Mouse (Mus musculus) MEL (cell line): ENCODE results near the gene Myocos. TPM values are rescaled to one million over a fixed set of nuclear protein-coding genes. Genes with fewer than 3 reads are reported as not detected.
"Not testable (repeated sequence)": the region's sequence is repeated elsewhere in the genome, so short reads cannot be mapped to it uniquely, and the experiment has no call there.

Source experiments
- DNase-seq: peaks from one replicate; pipeline ENCODE4 v3.0.0; 2011; ENCODE audit warnings: low read depth, low spot score
- H3K27ac ChIP-seq: 2 replicates; pipeline ENCODE4 v1.5.1; 2012; ENCODE audit warnings: low read depth, mild to moderate bottlenecking, control low read depth, low read length, moderate library complexity; ENCODE audit not compliant: control insufficient read depth
- H3K27me3 ChIP-seq, 2 experiments: fragments of 150-350 bp in 1 of 2; sonication (generic) in 1 of 2; 2 replicates each; pipeline ENCODE4 v1.6.1; 2012; ENCODE audit warnings: low read length in 2 of 2, mild to moderate bottlenecking in 2 of 2, improper control_type of control experiment in 1 of 2, moderate library complexity in 1 of 2; ENCODE audit not compliant: insufficient read depth in 2 of 2, control insufficient read depth in 1 of 2
- H3K36me3 ChIP-seq, 2 experiments: 2 replicates each; pipeline ENCODE4 v1.6.1; 2012 to 2014; ENCODE audit warnings: low read length in 2 of 2, improper control_type of control experiment in 1 of 2, inconsistent platforms in 1 of 2, mild to moderate bottlenecking in 1 of 2; ENCODE audit not compliant: insufficient read depth in 2 of 2, control insufficient read depth in 1 of 2
- H3K4me1 ChIP-seq, 2 experiments: fragments of 150-350 bp in 1 of 2; sonication (generic) in 1 of 2; 2 replicates each; pipeline ENCODE4 v1.6.1; 2012; ENCODE audit warnings: low read length in 2 of 2, improper control_type of control experiment in 1 of 2, mild to moderate bottlenecking in 1 of 2; ENCODE audit not compliant: insufficient read depth in 2 of 2, control insufficient read depth in 1 of 2
- H3K4me3 ChIP-seq, 2 experiments: fragments of 150-350 bp in 1 of 2; sonication (generic) in 1 of 2; 2 replicates each; pipeline ENCODE4 v1.5.1; 2012; ENCODE audit warnings: low read depth in 2 of 2, low read length in 2 of 2, mild to moderate bottlenecking in 2 of 2, moderate library complexity in 2 of 2, control low read depth in 1 of 2, improper control_type of control experiment in 1 of 2; ENCODE audit not compliant: control insufficient read depth in 1 of 2, insufficient read depth in 1 of 2
- H3K79me2 ChIP-seq: 2 replicates; pipeline ENCODE4 v1.6.1; 2012; ENCODE audit warnings: mild to moderate bottlenecking, low read length, moderate library complexity; ENCODE audit not compliant: control insufficient read depth, poor library complexity, insufficient read depth
- H3K9ac ChIP-seq: 2 replicates; pipeline ENCODE4 v1.6.1; 2012; ENCODE audit warnings: low read depth, mild to moderate bottlenecking, control low read depth, low read length, moderate library complexity; ENCODE audit not compliant: control insufficient read depth, poor library complexity, severe bottlenecking
- H3K9me3 ChIP-seq: fragments of 150-350 bp; sonication (generic); replicated peaks from 2 replicates; pipeline ENCODE4 v1.6.1; 2012; ENCODE audit warnings: mild to moderate bottlenecking, low read length, improper control_type of control experiment, moderate library complexity; ENCODE audit not compliant: insufficient read depth
- CHD1 ChIP-seq: IDR thresholded peaks from 2 replicates; pipeline ENCODE4 v1.6.1; 2012; ENCODE audit warnings: low read depth, mild to moderate bottlenecking, inconsistent platforms, low read length, improper control_type of control experiment
- CHD2 ChIP-seq: IDR thresholded peaks from 2 replicates; pipeline ENCODE4 v1.6.1; 2011; ENCODE audit warnings: low read length, improper control_type of control experiment
- MAFK ChIP-seq: IDR thresholded peaks from 2 replicates; pipeline ENCODE4 v1.6.1; 2011; ENCODE audit warnings: low read depth, mild to moderate bottlenecking, low read length, improper control_type of control experiment, borderline replicate concordance
- MAX ChIP-seq: IDR thresholded peaks from 2 replicates; pipeline ENCODE4 v1.6.1; 2011; ENCODE audit warnings: low read length, improper control_type of control experiment
- MYC ChIP-seq: IDR thresholded peaks from 2 replicates; pipeline ENCODE4 v1.6.1; 2011; ENCODE audit warnings: low read depth, mild to moderate bottlenecking, low read length, improper control_type of control experiment, moderate library complexity
- NELFE ChIP-seq: IDR thresholded peaks from 2 replicates; pipeline ENCODE4 v1.6.1; 2011; ENCODE audit warnings: low read depth, low read length, improper control_type of control experiment
- POLR2A ChIP-seq, 2 experiments: IDR thresholded peaks; 2 replicates each; pipeline ENCODE4 v1.6.1; 2011 to 2012; ENCODE audit warnings: low read length in 2 of 2, mild to moderate bottlenecking in 2 of 2, control low read depth in 1 of 2, improper control_type of control experiment in 1 of 2, low read depth in 1 of 2, moderate library complexity in 1 of 2; ENCODE audit not compliant: control insufficient read depth in 1 of 2, insufficient read depth in 1 of 2, poor library complexity in 1 of 2
- RAD21 ChIP-seq: IDR thresholded peaks from 2 replicates; pipeline ENCODE4 v1.6.1; 2011; ENCODE audit warnings: mild to moderate bottlenecking, low read depth, low read length, improper control_type of control experiment
- RCOR1 ChIP-seq: IDR thresholded peaks from 2 replicates; pipeline ENCODE4 v1.6.1; 2012; ENCODE audit warnings: low read depth, mild to moderate bottlenecking, inconsistent platforms, low read length, improper control_type of control experiment
- UBTF ChIP-seq: IDR thresholded peaks from 2 replicates; pipeline ENCODE4 v1.6.1; 2012; ENCODE audit warnings: low read depth, mild to moderate bottlenecking, inconsistent platforms, low read length, improper control_type of control experiment, moderate library complexity, borderline replicate concordance; ENCODE audit not compliant: insufficient read depth
- USF1 ChIP-seq: IDR thresholded peaks from 2 replicates; pipeline ENCODE4 v1.6.1; 2014; ENCODE audit warnings: low read depth, mild to moderate bottlenecking, inconsistent platforms, low read length, improper control_type of control experiment, moderate library complexity
- ZNF384 ChIP-seq: IDR thresholded peaks from 2 replicates; pipeline ENCODE4 v1.6.1; 2012; ENCODE audit warnings: low read depth, mild to moderate bottlenecking, inconsistent platforms, low read length, improper control_type of control experiment
- polyA plus RNA-seq, 2 experiments: library from polyadenylated mRNA; stranded (reverse) in 1 of 2; unstranded in 1 of 2; fragments of >175 nt in 1 of 2; fragments of >200 nt in 1 of 2; gene quantifications; 2 replicates each; pipeline versions ENCODE4 v1.2.1 to v1.2.4; 2012; ENCODE audit warnings: low replicate concordance in 2 of 2, low read depth in 1 of 2; ENCODE audit not compliant: insufficient read length in 2 of 2, insufficient read depth in 1 of 2, missing spikeins in 1 of 2
- total RNA-seq: library from RNA; depleted of rRNA; stranded (reverse); fragments of 300-350 nt; gene quantifications from 2 replicates; pipeline ENCODE4 v1.2.3, GENCODE M21; 2012

Gene Myocos
- total and polyA plus RNA-seq, 3 experiments = not detected

DNA sequence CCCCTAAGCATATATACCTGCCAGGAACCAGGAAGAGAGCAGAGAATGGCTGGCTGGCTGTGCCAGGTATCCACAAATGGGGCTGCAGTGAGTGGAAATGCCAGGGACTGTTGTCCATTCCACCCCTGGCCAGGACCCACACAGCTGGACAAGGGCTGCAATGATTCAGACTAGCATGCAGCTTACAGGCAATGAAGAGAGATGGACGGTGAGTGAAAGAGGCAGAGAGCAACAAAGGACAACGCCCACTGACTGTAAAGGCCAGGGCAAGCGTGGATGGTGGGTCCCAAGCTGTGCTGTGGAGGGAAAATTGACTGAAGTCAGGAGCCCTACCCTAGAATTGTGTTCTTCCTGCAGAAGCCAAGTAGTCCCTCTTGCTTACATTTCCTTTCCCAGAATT lies 21.5 kb downstream of the Myocos start:
- Histone ChIP-seq H3K4me3 (no peak overlapping the region), H3K4me1 (no peaks in the 10 kb centered on the region), H3K9ac (no peak overlapping the region), H3K36me3 (no peaks in the 10 kb centered on the region), H3K27me3 (peaks cover 0 to 5% of the 10 kb centered on the region in 2 experiments; a peak in 3 of 4 replicates), H3K27ac (no peak overlapping the region), H3K9me3 (no peaks in the 10 kb centered on the region), H3K79me2 (no peaks in the 10 kb centered on the region)
- TF ChIP-seq UBTF = no peak
- TF ChIP-seq NELFE = no peak
- no peak for TF ChIP-seq MAX
- no peak for TF ChIP-seq CHD2
- TF ChIP-seq RAD21 = no peak
- TF ChIP-seq POLR2A (IDR thresholded peaks at IDR 0.05; ENCODE audit: control insufficient read depth in 1 of 2, insufficient read depth in 1 of 2, low read depth in 1 of 2, low read length in 2 of 2, poor library complexity in 1 of 2) = no peak
- no peak for TF ChIP-seq MAFK
- no peak for TF ChIP-seq CHD1
- TF ChIP-seq RCOR1 = no peak
- TF ChIP-seq USF1 = no peak
- no peak for TF ChIP-seq ZNF384
- TF ChIP-seq MYC = no peak
- DNase-seq = no peak

DNA sequence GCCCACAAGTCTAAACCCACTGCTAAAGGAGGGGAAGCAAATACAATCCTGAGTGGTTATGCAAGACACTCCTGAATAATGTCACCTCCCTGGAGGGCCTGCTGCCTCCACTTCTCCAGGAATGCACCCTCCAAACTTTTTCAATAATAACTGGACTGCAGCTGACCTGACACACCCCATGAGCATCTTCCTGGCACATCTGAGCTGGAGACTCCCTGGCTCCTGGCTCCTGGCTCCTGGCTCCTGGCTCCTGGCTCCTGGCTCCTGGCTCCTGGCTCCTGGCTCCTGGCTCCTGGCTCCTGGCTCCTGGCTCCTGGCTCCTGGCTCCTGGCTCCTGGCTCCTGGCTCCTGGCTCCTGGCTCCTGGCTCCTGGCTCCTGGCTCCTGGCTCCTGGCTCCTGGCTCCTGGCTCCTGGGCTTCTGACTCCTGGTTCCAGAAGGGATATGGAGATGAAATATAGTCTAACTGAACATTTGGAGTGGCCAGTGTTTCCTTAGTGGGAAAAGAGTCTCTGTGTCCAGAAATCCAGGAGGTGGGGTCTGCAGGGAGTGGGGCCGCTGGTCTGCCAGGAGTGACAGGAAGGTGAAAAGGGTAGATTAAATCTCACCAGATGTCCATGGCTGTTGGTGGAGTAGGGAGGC lies 22.6 kb downstream of the Myocos start:
- H3K4me3 ChIP-seq, H3K9me3 ChIP-seq, DNase-seq: not testable (repeated sequence)

DNA sequence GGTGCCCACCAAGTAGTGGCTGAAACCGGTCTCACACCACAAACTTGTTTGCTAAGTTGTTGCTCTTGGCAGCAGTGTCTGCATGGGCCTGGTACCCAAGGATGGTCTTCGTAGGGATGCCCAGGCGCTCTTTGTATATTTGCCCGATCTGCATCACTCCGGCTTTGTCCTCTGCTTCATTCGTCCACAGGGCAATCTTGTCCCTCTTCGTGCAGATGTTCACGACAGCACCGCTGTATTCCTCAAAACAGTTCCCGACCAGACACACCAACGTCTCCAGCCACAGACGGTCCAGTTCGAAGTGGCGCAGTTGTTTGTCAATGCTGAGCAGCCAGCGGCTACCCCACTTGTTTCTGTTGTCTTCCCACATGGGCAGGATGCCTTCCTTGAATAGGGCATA lies 29.7 kb downstream of the Myocos start:
- not testable (repeated sequence) for H3K9me3 ChIP-seq, H3K27me3 ChIP-seq, H3K9ac ChIP-seq

More for the DNA sequence above, 22.6 kb downstream of the Myocos start:
- H3K79me2 ChIP-seq, H3K36me3 ChIP-seq, H3K4me1 ChIP-seq, H3K27me3 ChIP-seq, H3K27ac ChIP-seq, H3K9ac ChIP-seq: not testable (repeated sequence)

DNA sequence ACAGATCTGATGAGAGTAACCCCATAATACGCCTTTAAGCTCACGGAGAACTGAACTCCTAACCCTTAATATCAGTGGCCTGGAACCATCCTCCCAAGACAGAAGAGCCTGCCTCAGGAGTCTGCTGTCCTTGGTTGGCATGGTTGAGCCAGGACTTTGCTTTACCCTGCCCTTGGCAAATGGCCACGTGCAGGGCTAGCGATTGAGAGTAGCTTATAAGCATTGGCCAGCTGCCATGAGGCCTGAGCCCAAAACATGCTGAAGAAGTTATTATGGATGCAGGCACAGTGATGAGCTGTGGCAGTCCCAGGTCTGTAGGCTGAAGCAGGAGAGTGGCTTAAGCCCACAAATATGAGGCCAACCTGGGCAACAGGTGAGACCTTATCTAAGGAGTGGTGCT lies 30.2 kb downstream of the Myocos start:
- peaks cover 0 to 14% of the 10 kb centered on the region in 2 experiments; a peak in 2 of 4 replicates for H3K4me1 ChIP-seq
- not testable (repeated sequence) for H3K9ac ChIP-seq, H3K9me3 ChIP-seq, H3K79me2 ChIP-seq, H3K27me3 ChIP-seq, DNase-seq, H3K36me3 ChIP-seq, H3K4me3 ChIP-seq, H3K27ac ChIP-seq

More for the DNA sequence above, 29.7 kb downstream of the Myocos start:
- not testable (repeated sequence) for H3K4me3 ChIP-seq, H3K36me3 ChIP-seq, H3K27ac ChIP-seq, H3K79me2 ChIP-seq, DNase-seq
- H3K4me1 ChIP-seq = peaks cover 0 to 14% of the 10 kb centered on the region in 2 experiments; a peak in 2 of 4 replicates
